Mouse (Mus musculus) CD8-positive naive resting alpha-beta T cell, adult 2 months (primary cell): ENCODE results near the gene Olfr198.
"Not testable (repeated sequence)": the region's sequence is repeated elsewhere in the genome, so short reads cannot be mapped to it uniquely, and the experiment has no call there.

Source experiments
- DNase-seq, 2 experiments: peaks; one replicate each; pipeline ENCODE4 v3.0.0; 2022; ENCODE audit warnings: low read depth in 2 of 2, low spot score in 2 of 2

The Olfr198 gene

DNA sequence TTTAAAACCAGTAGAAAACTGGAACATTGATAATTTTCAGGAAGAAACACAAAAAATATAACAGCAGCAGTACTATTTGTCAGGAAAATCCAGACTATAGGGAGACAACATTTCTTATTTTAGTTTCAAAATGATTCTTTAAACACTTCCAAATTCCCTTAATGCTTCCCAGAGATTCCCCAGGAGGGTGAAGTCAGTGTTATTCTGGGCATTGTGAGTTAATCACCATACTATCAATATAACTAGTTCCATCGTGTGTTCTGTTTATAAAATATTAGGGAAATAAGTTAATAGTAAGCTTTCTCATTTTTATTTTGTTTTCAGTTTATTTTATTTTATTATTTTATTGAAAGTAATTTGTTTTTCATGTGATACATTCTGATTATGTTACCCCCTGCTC lies at the start of gene Olfr198:
Gene Olfr198, minus strand, starts transcription at position 101 of the 400 bp plus-strand sequence.
- DNase-seq: not testable (repeated sequence)

- DNase-seq: no peak
Observed at GRCm38 (mm10) chr16:59249684-59250083, 46.4 kb upstream of the Olfr198 start.

DNA sequence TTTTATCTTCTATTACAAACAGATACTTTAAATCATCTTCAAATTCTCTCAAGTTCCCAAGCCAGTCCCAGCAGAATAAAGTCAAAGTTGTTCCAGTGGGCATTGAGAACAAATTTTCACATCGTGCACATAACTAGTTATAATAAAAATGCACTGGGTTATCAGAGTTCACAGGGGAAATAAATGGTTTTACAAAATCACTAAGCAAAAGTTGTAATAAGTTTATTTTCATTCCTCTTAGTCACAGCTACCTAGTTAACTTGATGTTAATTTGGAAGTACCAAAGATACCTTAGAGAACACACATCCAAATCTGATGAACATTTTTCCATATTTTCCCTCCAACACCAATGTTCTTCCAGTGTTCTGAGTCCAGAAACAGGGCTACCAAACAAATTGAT lies 16.3 kb upstream of the Olfr198 start, which contains the start of gene Olfr199:
Gene Olfr199, minus strand, starts transcription at position 101 of the 400 bp plus-strand sequence.
- DNase-seq: not testable (repeated sequence)

GRCm38 (mm10) chr16:59217861-59218260 lies 14.5 kb upstream of the Olfr198 start:
- not testable (repeated sequence) for DNase-seq

DNA sequence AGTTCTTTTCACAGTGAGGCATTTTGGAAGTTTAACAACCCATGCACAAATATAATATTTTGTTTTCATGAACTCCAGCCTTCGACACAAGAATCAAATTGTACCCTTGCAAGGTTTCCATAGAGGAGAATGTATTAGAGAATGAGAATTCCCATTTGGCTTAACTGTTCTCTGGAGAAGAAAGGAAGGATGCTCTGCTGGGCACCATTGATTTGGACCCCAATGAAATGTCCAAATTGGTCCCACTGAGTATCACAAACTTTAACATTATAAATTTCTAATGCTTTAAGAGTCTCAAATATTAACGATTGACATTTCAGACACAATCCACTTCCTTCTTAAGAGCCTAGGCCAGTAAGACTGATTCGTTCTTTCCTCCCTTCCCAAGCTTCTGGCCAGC lies 33.0 kb downstream of the Olfr198 start, which contains the start of gene Olfr196:
Gene Olfr196, minus strand, starts transcription at position 101 of the 400 bp plus-strand sequence.
- no peak for DNase-seq

DNA sequence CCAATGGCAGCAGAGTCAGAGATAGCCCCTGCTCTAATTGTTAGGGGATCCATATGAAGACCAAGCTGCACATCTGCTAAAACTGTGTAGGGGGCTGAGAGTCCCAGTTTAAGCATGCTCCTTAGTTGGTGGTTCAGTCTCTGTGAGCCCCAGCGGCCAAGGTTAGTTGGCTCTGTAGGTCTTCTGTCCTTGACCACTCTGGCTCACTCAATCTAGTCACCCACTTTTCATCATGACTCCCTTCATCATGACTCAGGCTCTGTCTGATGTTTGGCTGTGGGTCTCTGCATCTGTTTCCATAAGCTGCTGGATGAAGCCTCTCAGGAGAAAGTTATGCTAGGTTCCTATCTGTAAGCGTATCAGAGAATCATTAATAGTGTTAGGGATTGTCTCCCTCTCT lies 51.3 kb downstream of the Olfr198 start:
- DNase-seq: no peak
